Mouse (Mus musculus) kidney, adult 2 months (tissue): ENCODE measurements at regions not wholly inside any gene's neighbourhood (a gene's known extent, or its start where the extent isn't known, plus 50 kb on each side); places are given as distances from the start of the nearest gene placed in this dataset.
"Not testable (repeated sequence)": the region's sequence is repeated elsewhere in the genome, so short reads cannot be mapped to it uniquely, and the experiment has no call there.

Source experiments
- DNase-seq: peaks from one replicate; pipeline ENCODE4 v3.0.0; 2021
- H3K27ac ChIP-seq: fragments of 200-500 bp; 2 replicates; pipeline ENCODE4 v1.5.1; 2012; ENCODE audit warnings: low read depth, low read length, control low read depth, inconsistent platforms; ENCODE audit not compliant: insufficient read depth
- H3K27me3 ChIP-seq: fragments of 200-500 bp; replicated peaks from 2 replicates; pipeline ENCODE4 v1.6.1; 2012; ENCODE audit warnings: mild to moderate bottlenecking, moderate library complexity, low read length, inconsistent platforms; ENCODE audit not compliant: control insufficient read depth, insufficient read depth
- H3K36me3 ChIP-seq: fragments of 200-500 bp; 2 replicates; pipeline ENCODE4 v1.6.1; 2012; ENCODE audit warnings: mild to moderate bottlenecking, moderate library complexity, low read length, inconsistent platforms; ENCODE audit not compliant: control insufficient read depth, insufficient read depth
- H3K4me1 ChIP-seq: fragments of 200-500 bp; 2 replicates; pipeline ENCODE4 v1.6.1; 2011; ENCODE audit warnings: low read length; ENCODE audit not compliant: control insufficient read depth, insufficient read depth
- H3K4me3 ChIP-seq: fragments of 200-500 bp; 2 replicates; pipeline ENCODE4 v1.5.1; 2011; ENCODE audit warnings: mild to moderate bottlenecking, low read depth, low read length, control low read depth; ENCODE audit not compliant: insufficient read depth
- WGBS: fragments of 180-500 bp; shearing (Covaris S2); methylation state at CpG from one replicate; pipeline ENCODE4 v1.1.7; 2018; 5-methylcytosine and 5-hydroxymethylcytosine counted together

GRCm38 (mm10) chr17:6538723-6539122 lies 62.7 kb upstream of the Dynlt1c start:
- no CpG with 5 or more reads among the region's 5 CpGs for WGBS
- not testable (repeated sequence) for H3K27ac ChIP-seq, H3K27me3 ChIP-seq, H3K36me3 ChIP-seq, H3K4me1 ChIP-seq, H3K4me3 ChIP-seq, DNase-seq

GRCm38 (mm10) chr17:6547064-6547760 lies 54.3 kb upstream of the Dynlt1c start:
- H3K4me3 ChIP-seq, H3K36me3 ChIP-seq, DNase-seq, H3K4me1 ChIP-seq, H3K27me3 ChIP-seq, H3K27ac ChIP-seq: not testable (repeated sequence)
- no CpG with 5 or more reads among the region's 8 CpGs for WGBS

GRCm38 (mm10) chr17:6547937-6548336 lies 53.5 kb upstream of the Dynlt1c start:
- not testable (repeated sequence) for H3K36me3 ChIP-seq, H3K4me3 ChIP-seq, DNase-seq, H3K4me1 ChIP-seq, H3K27ac ChIP-seq, H3K27me3 ChIP-seq
- WGBS, result no CpG with 5 or more reads among the region's 6 CpGs
